8 mouse cellular contexts compared by ENCODE assay signal in genomic region chr3:45379541-45379971, GRCm38 (mm10). TPM values are rescaled to one million over a fixed set of nuclear protein-coding genes. Genes with fewer than 3 reads are reported as not detected.
DNase-seq lines count a peak whose midpoint lies in the region; ATAC-seq and TF ChIP-seq lines count a peak whose summit lies in the region.

No protein-coding gene starts in this region.

- ATAC-seq in kidney, embryonic 14.5 days (ENCODE audit: low FRiP score, low TSS enrichment): no peak
- ATAC-seq in intestine, embryonic 15.5 days: no peak
- no peak for ATAC-seq in neural tube, embryonic 12.5 days (ENCODE audit: low FRiP score, low read depth)

- H3K9me3 ChIP-seq in kidney, embryonic 14.5 days (ENCODE audit: control insufficient read depth, low read length): no peaks in the 10 kb centered on the region
- H3K9me3 ChIP-seq in intestine, embryonic 15.5 days: no peaks in the 10 kb centered on the region
- no peaks in the 10 kb centered on the region for H3K9me3 ChIP-seq in neural tube, embryonic 12.5 days

- H3K27me3 ChIP-seq in kidney, embryonic 14.5 days (ENCODE audit: control insufficient read depth, insufficient read depth, low read length): peaks cover 43% of the 10 kb centered on the region
- H3K27me3 ChIP-seq in kidney, adult 2 months (replicated peaks; ENCODE audit: control insufficient read depth, insufficient read depth, low read length): peaks cover 4% of the 10 kb centered on the region
- H3K27me3 ChIP-seq in intestine, embryonic 15.5 days (replicated peaks): peaks cover 31% of the 10 kb centered on the region
- H3K27me3 ChIP-seq in neural tube, embryonic 12.5 days (replicated peaks): peaks cover 18% of the 10 kb centered on the region; the same call in 1 of the 2 replicates

- H3K9ac ChIP-seq in kidney, embryonic 14.5 days (ENCODE audit: low read depth, low read length): no peak overlapping the region
- peak overlapping the region; percentile 8; the same call in 1 of the 2 replicates for H3K9ac ChIP-seq in intestine, embryonic 15.5 days
- peak overlapping the region; percentile 62 for H3K9ac ChIP-seq in neural tube, embryonic 12.5 days

- peaks cover 20% of the 10 kb centered on the region; the same call in 1 of the 2 replicates for H3K4me1 ChIP-seq in kidney, embryonic 14.5 days (ENCODE audit: control insufficient read depth, insufficient read depth, low read length)
- no peaks in the 10 kb centered on the region for H3K4me1 ChIP-seq in kidney, adult 2 months (ENCODE audit: control insufficient read depth, insufficient read depth, low read length)
- peaks cover 26% of the 10 kb centered on the region for H3K4me1 ChIP-seq in intestine, embryonic 15.5 days (replicated peaks)
- peaks cover 6% of the 10 kb centered on the region; the same call in 1 of the 2 replicates for H3K4me1 ChIP-seq in neural tube, embryonic 12.5 days

- H3K27ac ChIP-seq in kidney, embryonic 14.5 days (ENCODE audit: low read depth, low read length): no peak overlapping the region
- H3K27ac ChIP-seq in kidney, adult 2 months (ENCODE audit: insufficient read depth, low read depth, low read length): no peak overlapping the region
- no peak overlapping the region for H3K27ac ChIP-seq in intestine, embryonic 15.5 days
- H3K27ac ChIP-seq in neural tube, embryonic 12.5 days: no peak overlapping the region

- peak overlapping the region; percentile 93 for H3K4me2 ChIP-seq in kidney, embryonic 14.5 days (replicated peaks; ENCODE audit: low read depth, low read length)
- H3K4me2 ChIP-seq in intestine, embryonic 15.5 days (replicated peaks): peak overlapping the region; percentile 99
- H3K4me2 ChIP-seq in neural tube, embryonic 12.5 days (replicated peaks): peak overlapping the region; percentile 97

- under 1% methylated on average over 24 of the region's 29 CpGs for WGBS in kidney, embryonic 14.5 days
- WGBS in kidney, adult 2 months: under 1% methylated on average over 26 of the region's 29 CpGs
- whole genome bisulfite sequencing in intestine, embryonic 15.5 days: under 1% methylated on average over 29 of the region's 29 CpGs
- 0% methylated on average over 22 of the region's 29 CpGs for WGBS in neural tube, embryonic 12.5 days

- H3K4me3 ChIP-seq in kidney, embryonic 14.5 days (ENCODE audit: low read length): peak overlapping the region; percentile 55
- no peak overlapping the region for H3K4me3 ChIP-seq in kidney, adult 2 months (ENCODE audit: insufficient read depth, low read depth, low read length)
- peak overlapping the region; percentile 54 for H3K4me3 ChIP-seq in intestine, embryonic 15.5 days (replicated peaks)
- peak overlapping the region; percentile 58 for H3K4me3 ChIP-seq in neural tube, embryonic 12.5 days

- no peaks in the 10 kb centered on the region for H3K36me3 ChIP-seq in kidney, embryonic 14.5 days (ENCODE audit: control insufficient read depth, insufficient read depth, low read length)
- H3K36me3 ChIP-seq in kidney, adult 2 months (ENCODE audit: control insufficient read depth, insufficient read depth, low read length): no peaks in the 10 kb centered on the region
- no peaks in the 10 kb centered on the region for H3K36me3 ChIP-seq in intestine, embryonic 15.5 days
- H3K36me3 ChIP-seq in neural tube, embryonic 12.5 days: no peaks in the 10 kb centered on the region

- no peak for TF ChIP-seq POLR2A in kidney, adult 2 months (IDR thresholded peaks at IDR 0.05; ENCODE audit: low read depth, low read length)

- TF ChIP-seq CTCF in kidney, adult 2 months (conservative IDR thresholded peaks at IDR 0.05; ENCODE audit: insufficient read depth, insufficient read length, low read depth, low read length): no peak

- no peak for DNase-seq in kidney, adult 2 months
- peak; percentile 21 for DNase-seq in ES-CJ7 (ENCODE audit: low read depth, low spot score)
- peak; percentile 45 for DNase-seq in embryo, embryonic 9.5 days (ENCODE audit: extremely low spot score)
- DNase-seq in B cell, adult 2 months: no peak
- DNase-seq in gastrocnemius, adult 8-10 months (ENCODE audit: low spot score in 2 of 2): no peak

RNA-seq across cellular contexts. Expression of gene Pcdh10, which starts 1.4 kb away (rescaled TPM):
- 0.34 and 0.35 TPM in 2 replicates for polyA plus RNA-seq in kidney, embryonic 14.5 days (2014; fragmentation: Nextera tagmentation; extraction: Ambion mirVana)
- polyA plus RNA-seq in kidney, adult 2 months (2012; rRNA removed): 0.01 and 0.33 TPM in 2 replicates
- polyA plus RNA-seq in intestine, embryonic 15.5 days (2015; fragmentation: Nextera tagmentation; extraction: Ambion mirVana): 0.44 and 0.55 TPM in 2 replicates
- polyA plus RNA-seq in neural tube, embryonic 12.5 days (2016; fragmentation: Nextera tagmentation; extraction: Ambion mirVana): 5.8 and 9.1 TPM in 2 replicates
- total RNA-seq in gastrocnemius, adult 8-10 months (2022): under 1 TPM; 0.10 to 0.41 (median 0.34) TPM

Comparison
In these comparisons a context has a peak if more than half of its experiments do, and no peak if none do; other contexts are left out.
1. DNase-seq: peak in ES-CJ7 (single experiment) and embryo, embryonic 9.5 days (single experiment); none in kidney, adult 2 months (single experiment), B cell, adult 2 months (0 of 2) and gastrocnemius, adult 8-10 months (0 of 2).
2. Peak in every context shown above with its lines, with median percentiles within 50 percentile points of each other: H3K4me2 ChIP-seq.